Mouse (Mus musculus): ENCODE data around the gene Nol11.
"Not testable (repeated sequence)": the region's sequence is repeated elsewhere in the genome, so short reads cannot be mapped to it uniquely, and the experiment has no call there.

Nol11 gene

DNA sequence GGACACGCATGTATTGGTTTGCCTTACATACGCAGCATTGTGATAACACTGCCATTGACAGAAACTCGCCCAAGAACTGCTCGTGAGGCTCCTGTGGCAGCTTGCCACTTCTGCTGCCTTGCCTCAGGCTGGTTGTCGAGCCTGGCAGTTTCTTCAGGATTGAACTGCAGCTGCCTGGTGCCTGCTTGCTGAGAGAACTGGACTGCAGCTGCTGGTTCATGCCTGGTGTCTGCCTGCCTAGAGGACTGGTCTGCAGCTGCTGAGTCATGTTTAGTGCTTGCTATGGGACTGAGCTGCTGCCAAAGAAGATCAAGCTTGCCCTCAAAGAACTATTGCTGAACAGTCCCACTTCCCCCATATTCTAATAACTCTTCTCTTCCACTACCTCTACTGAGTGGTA, 33.9 kb downstream of the Nol11 start:
- DNase-seq (ENCODE audit: low spot score in 2 of 2) = no peak

DNA sequence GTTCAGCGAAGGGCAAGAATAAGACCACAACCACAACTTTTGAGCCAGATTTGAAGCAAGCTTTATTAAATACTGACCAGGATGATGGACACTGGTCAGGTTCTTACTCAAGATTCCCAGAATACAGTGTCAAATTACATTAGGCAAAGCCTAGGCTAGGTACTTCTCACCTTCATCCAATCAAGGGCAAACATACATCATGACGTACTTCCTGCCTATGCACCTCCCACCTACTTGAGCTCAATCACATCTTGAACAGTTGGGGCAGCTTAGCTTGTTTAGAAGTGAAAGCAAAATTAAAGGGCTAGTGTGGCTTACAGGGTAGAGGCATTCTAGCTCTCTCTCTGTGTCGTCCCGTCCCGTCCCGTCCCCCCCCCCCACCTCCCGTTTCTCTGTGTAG, 34.8 kb downstream of the Nol11 start:
- no peak for DNase-seq (ENCODE audit: low spot score in 2 of 2)

DNA sequence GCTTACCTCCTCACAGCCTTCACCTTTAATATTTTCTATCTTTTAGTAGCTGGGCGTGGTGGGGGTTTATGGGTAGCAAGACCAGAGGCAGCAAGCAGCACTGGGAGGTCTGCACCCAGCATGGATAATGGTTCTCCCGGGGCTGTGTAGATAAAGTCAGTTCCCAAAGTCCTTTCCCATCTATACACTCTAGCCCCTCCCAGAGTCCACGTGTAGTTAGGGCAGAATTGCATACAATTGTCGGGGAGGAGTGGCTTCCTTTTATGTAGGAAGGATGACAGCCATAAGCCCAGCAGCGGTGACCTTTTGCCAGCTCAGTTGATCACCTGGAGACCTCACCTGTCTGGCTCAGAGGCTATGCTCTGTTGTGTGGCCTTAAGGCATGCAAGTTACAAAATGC, 35.5 kb downstream of the Nol11 start:
- DNase-seq (ENCODE audit: low spot score in 2 of 2) = no peak

DNA sequence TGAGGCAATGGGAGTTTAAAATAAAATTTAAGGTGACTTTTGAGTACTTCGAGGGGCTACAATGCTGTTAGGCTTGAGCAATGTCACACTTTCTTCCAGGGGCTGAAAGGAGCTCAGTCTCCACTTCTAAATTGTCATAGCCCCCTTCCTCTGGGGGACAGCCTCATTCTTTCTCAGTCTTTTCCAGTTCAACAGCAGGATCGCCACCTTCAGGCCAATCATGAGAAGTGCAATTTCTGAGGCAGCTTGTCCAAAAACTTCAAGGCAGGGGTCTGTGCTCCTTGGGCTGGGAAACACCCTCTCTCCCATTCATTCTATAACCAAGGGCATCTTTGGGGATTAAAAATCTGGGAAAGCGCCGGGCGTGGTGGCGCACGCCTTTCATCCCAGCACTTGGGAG, 37.4 kb downstream of the Nol11 start:
- no peak for DNase-seq (ENCODE audit: low spot score in 2 of 2)

DNA sequence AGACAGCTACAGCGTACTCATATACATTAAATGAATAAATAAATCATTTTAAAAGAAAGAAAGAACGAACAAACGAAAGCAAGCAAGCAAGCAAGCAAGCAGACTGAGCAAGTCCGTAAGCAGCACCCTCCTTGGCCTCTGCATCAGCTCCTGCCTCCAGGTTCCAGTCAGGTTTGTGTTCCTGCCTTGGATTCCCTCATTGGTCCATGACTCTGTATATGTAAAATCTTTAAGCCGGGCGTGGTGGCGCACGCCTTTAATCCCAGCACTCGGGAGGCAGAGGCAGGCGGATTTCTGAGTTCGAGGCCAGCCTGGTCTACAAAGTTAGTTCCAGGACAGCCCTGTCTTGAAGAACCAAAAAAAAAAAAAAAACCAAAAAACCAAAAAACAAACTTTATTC, 45.2 kb downstream of the Nol11 start:
- DNase-seq (ENCODE audit: low spot score in 2 of 2) = not testable (repeated sequence)

DNA sequence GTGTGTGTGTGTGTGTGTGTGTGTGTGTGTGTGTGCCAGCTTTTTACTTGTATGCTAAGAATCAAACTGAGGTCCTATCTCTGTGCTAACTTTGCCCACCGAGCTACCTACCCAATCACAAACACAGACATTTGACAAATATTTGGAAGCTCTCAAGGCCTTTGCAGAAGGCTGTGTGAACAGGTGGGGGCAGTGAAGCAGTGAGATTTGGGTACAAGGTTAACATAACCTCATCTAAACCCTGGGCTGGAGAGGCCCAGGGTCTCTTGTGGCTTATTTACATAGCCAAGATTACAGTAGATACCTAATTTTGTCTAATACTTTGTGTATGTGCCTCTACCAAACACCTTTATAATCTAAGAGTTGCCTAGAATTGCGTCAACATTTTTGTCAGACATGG, 46.8 kb downstream of the Nol11 start:
- DNase-seq (ENCODE audit: low spot score in 2 of 2) = no peak

DNA sequence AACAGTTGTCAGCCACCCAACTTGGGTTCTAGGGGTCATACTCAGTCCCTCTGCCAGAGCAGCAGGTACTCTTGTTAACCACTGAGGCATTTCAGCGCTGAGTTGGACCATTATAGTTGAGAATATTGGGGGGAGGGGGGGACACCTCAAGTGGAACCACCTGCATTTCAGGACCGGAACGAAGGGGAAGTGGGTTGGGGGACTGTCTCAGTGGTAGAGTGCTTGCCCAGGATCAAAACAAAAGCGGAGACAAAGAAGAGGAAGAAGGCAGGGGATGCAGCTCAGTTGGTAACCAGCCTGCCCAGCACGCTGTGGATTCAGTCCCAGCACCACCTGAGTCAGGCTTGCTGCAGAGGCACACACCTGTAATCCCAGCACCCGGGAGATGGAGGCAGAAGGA, 48.4 kb downstream of the Nol11 start:
- DNase-seq (ENCODE audit: low spot score in 2 of 2) = no peak

DNA sequence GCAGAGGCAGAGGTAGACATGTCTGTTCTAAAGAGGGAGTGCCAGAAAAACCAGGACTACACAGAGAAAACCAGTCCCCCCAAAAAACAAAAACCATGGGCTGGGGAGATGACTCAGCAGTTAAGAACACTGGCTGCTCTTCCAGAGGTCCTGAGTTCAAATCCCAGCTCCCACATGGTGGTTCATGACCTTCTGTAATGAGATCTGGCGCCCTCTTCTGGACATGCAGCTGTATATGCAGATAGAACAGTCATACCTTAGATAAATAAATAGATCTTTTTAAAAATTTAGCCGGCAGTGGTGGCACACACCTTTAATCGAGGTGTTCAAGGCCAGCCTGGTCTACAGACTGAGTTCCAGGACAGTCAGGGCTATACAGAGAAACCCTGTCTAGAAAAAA, 50.5 kb downstream of the Nol11 start:
- DNase-seq (ENCODE audit: low spot score in 2 of 2) = no peak

DNA sequence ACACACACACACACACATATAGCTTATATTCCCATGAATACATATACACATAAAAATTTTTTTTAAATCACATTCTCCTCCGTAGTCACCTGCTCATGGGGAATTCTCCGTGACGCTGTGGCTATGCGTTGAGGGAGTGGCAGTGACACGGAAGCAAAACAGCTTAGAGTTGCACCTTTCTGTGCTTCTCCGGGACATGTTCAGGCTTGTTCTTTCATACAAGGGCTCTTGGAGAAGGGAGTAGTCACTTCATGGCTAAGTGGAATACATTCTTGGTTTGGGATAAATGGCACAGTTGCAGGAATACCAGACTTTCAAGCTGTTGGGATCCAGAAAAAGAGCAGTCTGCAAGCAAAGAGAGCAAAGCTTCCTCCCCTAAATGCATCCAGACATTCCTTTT, 51.6 kb downstream of the Nol11 start:
- no peak for DNase-seq (ENCODE audit: low spot score in 2 of 2)

DNA sequence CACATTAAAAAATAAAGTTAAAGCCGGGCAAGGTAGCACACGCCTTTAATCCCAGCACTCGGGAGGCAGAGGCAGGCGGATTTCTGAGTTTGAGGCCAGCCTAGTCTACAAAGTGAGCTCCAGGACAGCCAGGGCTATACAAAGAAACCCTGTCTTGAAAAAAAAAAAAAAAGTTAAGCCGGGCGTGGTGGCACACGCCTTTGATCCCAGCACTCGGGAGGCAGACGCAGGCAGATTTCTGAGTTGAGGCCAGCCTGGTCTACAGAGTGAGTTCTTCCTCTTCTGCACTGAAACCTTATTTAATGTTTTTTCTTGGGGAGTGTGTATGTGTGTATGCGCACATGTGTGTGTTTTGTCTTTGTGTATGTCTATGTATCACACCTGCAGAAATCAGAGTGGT, 52.7 kb downstream of the Nol11 start:
- not testable (repeated sequence) for DNase-seq (ENCODE audit: low spot score in 2 of 2)

DNA sequence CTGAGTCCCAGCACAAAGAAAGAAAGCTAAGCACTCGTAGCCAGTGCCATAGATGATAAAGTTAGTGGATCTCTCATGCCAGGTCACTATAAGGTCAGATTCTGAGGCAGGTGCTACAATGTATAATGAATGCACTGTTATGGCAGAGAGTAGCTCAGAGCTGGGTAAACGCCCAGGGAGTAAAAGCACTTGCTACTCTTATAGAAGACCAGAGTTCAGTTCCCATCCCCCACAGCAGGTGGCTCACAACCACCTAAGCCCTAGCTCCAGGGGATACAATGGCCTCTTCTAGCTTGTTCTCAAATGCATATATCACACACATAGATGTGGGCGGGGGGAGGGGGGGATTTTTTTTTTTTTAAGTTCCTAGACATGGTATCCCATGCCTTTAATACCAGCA, 53.4 kb downstream of the Nol11 start:
- DNase-seq (ENCODE audit: low spot score in 2 of 2) = no peak

DNA sequence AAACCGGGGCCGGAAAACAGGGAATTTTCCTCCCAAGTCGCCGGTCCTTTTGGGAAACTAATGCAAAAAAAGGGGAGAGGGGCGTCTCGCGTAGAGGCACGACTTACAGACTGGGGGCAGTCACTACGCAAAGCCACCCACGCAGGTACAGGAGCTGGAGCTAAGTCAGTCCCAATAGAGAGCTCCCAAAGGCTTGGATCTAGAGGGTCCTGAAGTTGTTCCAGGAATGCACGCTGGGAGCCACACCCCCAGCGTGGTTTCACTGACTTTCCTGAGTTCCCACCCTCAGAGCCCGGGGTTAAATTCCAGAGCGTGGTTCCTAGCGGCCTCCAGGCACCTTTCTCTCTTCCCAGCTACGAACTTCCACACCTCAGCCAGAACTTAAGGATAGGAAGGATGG, 56.8 kb downstream of the Nol11 start:
- DNase-seq (ENCODE audit: low spot score in 2 of 2) = no peak

DNA sequence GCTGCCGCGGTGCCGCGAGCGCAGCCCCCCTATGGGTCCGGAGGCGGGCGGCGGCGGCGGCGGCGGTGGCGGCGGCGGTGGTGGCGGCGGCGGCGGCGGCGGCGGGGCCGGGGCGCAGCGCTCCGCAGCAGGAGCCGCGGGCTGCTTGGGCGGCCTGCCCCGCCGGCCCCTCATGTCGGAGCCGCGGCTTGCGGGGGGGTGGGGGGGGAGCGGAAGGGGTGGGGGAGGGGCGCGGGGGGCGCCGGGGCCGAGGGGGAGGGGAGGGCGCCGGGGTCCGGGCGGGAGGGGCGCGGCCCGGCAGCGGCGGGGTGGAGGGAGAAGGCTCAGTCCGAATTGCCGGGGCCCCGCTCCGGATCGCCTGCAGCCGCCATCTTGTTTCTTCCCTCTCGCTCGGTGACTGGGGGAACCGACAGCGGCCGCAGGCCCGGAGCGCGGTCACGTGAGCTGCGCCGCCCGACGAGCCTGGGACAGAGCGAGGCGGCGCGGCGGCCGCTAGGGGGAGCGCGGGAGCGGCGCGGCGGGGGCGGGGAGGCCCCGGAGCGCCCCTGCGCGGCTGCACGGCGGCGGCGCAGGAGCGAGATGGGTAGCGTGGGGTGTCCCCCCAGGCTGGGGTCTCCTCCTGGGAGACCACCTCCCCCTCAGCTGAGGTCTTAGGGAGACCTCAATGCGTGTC, 57.3 kb downstream of the Nol11 start, which contains the start of gene Bptf:
Bptf (minus strand) TSS at position 379 of the 673 bp plus-strand sequence.
- peak; percentile 78 to 84 for DNase-seq (ENCODE audit: low spot score in 2 of 2)

DNA sequence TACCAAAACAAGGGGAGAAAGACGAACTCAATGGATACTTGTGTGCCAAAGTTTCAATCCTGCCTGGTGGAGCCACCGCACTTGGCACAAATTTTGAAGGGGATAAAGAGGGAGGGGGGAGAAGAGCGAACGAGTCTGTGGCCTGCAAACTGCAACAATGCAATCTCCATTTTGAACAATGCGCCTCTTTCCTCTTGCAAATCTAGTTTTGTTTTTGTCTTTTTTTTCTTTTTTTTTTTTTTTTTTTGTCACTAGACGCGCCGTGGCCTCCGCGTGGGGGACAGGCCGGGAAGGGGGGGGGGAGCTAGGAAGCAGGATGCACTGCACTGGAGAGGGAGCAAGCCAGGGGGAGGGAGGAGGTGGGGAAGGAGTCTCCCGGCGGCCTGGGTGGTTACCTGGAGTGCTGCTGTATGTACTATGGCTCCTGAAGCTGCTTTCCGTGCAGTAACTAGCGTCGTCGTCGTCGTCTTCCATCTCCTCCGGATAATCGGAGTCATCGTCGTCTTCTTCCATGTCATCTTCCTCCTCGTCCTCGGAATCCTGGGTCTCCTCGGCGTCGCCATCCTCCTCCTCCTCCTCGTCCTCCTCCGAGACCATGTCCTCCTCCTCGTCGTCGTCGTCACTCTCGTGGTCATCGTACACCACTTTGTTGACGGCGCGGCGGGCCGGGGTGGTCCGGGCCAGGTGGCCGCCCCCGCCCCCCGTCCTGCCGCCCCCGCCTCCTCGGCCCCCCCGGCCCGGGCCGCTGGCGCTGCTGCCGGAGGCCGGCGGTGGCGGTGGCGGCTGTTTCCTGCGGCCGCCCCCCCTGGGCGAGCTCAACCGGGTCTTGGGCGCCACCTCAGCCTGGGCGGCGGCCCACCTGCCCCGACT, 58.1 kb downstream of the Nol11 start:
- DNase-seq (ENCODE audit: low spot score in 2 of 2) = peak; percentile 28 to 35

DNA sequence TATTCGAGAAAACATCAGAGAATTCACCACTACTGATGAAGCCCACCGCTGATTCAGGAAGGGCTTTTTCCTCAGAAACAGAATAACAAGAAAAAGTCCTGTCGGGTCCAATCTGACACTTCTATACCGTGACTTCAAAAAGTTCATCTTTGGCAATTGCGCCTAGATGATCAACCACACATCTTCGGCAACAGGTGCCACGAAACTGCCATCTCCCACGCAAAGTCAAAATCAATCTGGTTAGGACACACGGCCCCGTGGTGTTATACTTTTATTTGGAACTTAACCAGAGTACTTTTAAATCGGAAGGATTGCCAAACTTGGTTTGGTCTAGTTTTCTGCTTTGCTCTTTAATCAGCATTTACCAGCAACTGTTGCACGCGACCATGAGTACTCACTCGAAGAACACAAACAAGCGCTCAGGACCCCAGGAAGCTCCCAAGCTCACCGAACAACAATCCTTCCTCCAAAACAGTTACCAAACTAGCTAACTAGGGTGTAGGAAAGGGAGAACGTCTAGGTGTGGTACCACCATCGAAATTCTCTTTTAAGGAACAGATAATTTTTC, 58.9 kb downstream of the Nol11 start:
- no peak for DNase-seq (ENCODE audit: low spot score in 2 of 2)

DNA sequence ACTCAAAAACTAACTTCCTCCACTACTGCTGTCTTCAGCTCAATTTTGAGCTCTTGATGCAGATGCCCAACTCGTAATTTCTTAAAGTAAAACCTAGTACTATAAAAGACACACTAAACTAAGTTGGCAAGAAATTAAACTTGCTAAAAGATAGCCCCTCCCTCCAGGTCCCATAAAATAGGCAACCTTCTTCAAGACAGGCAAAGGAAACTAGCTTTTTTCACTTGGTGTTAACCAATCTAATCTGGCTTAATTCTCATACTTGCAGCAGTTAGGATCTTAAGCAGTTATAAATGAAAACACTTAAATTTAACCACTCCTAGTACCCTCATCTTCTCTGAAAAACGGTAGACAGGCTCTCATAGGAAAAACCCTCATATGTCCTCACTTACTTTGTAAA, 59.5 kb downstream of the Nol11 start:
- no peak for DNase-seq (ENCODE audit: low spot score in 2 of 2)

DNA sequence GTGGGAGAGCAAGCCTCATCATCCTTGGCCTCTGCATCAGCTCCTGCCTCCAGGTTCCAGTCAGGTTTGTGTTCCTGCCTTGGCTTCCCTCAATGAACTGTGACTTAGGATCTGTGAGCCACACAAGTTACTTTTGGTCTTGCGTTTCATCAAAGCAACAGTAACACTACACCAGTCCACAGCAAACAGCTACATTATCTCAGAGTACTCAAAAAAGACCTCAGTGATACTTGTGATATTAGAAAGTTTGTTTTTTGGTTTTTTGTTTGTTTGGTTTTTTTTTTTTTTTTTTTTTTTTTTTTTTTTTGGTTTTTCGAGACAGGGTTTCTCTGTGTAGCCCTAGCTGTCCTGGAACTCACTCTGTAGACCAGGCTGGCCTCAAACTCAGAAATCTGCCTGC, 62.5 kb downstream of the Nol11 start:
- DNase-seq (ENCODE audit: low spot score in 2 of 2) = not testable (repeated sequence)

DNA sequence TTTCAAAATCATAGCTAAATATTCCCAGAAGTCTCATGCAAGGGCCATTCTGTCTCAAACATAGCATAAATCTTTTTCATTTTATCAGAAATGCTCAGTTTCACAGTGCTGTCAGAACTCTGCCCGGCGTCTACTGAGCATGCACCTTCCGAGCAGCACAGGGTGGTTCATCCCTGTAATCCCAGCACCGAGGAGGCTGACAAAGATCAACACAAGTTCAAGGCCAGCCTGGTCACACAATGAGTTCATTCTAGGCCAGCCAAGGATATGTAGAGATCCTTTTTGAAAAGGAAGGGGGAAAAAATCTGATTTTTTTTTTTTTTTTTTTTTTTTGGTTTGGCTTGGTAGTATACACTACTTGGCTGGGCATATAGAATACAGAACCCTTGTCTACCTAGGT, 64.2 kb downstream of the Nol11 start:
- DNase-seq (ENCODE audit: low spot score in 2 of 2) = no peak

DNA sequence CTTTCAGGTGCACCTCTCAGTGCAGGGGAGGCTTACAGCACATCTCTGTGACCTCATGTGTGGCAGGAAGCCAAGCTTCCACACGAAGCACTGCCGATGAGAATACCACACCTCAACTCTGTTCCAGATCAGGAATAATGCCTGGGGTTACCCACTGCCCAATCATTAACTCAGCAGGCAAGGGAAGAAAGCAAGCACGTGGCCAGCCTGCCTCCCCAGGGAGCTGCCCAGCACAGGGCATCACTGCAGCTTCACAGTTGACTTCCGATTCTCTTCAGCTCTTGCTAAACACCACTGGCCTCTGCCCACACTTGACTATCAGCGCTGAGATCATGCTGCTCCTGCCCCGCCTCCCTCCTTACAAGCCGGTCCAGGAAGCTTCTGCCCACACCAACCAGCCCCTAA, 64.9 kb downstream of the Nol11 start:
- no peak for DNase-seq (ENCODE audit: low spot score in 2 of 2)

DNA sequence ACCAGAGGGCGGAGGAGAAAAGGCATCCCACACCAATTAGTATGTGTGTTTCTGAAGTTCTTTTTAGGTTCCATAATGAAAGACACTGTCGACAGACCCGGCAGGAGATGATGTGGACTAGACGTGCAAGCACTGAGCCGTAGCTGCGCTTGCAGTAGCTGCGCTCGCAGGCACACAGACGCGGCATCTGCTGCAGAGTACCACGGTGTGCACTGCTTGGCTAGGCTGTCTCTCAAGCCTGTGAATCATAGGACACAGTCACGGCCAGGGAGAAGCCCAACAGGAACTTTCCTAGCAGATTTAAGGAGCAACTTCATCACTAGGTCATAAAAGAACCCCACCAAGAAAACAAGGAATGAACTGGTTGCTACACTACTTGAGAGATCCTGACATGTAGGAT, 71.4 kb downstream of the Nol11 start:
- no peak for DNase-seq (ENCODE audit: low spot score in 2 of 2)
